Mouse (Mus musculus): ENCODE measurements around the gene Masp1. TPM values are rescaled to one million over a fixed set of nuclear protein-coding genes. Genes with fewer than 3 reads are reported as not detected.

Masp1 gene
- polyA plus RNA-seq, 1 experiment from 2014 or later: 1.4 TPM

DNA sequence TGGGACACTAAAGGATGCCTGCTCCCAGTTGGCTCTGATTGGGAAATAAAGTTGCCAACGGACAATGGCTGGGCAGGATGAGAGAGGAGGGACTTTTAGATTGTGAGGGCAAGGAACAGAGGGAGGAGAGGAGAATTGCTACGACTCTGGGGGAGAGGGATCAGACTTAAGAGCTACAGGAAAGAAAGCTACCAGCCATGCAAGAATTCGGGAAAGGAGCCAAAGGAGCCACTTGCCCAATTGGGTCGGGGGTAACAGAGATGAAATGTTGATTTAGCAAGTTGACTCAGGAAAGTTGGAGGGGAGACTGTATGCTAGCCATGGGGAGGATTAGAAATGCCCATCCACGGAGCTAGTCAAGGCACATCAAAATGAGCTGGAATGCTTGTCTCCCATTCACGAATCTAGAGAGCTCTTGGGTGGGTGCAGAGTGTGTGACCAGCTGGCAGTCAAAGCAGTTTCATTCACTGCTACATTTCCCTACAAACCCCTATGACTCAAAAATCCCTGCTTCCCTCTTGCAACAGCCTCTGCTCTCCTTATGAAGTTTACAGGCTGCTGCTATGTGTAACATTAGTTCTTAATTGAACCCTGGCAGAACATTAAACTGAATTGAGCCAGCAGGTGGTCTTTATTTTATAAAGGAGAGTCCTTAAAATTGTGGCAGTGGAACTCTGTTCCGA is 61.6 kb downstream of the Masp1 start:
- H3K36me3 ChIP-seq (ENCODE audit: control insufficient read depth, insufficient read depth): no peaks in the 10 kb centered on the region
- H3K27me3 ChIP-seq (replicated peaks; ENCODE audit: control insufficient read depth, insufficient read depth, low read length): no peaks in the 10 kb centered on the region
- 56% methylated on average over 7 of the region's 7 CpGs for whole genome bisulfite sequencing
- no peak overlapping the region for H3K9ac ChIP-seq (ENCODE audit: low read depth, low read length)
- H3K4me1 ChIP-seq (replicated peaks; ENCODE audit: control insufficient read depth, insufficient read depth, low read length): no peaks in the 10 kb centered on the region
- H3K4me2 ChIP-seq (replicated peaks; ENCODE audit: low read depth): no peak overlapping the region
- ATAC-seq: no peak
- H3K27ac ChIP-seq (ENCODE audit: low read depth, low read length): no peak overlapping the region
- no peak overlapping the region for H3K4me3 ChIP-seq (ENCODE audit: low read depth, low read length)
- TF ChIP-seq CTCF (IDR thresholded peaks at IDR 0.05; ENCODE audit: low read depth): no peak
- H3K9me3 ChIP-seq (ENCODE audit: control insufficient read depth): no peaks in the 10 kb centered on the region

DNA sequence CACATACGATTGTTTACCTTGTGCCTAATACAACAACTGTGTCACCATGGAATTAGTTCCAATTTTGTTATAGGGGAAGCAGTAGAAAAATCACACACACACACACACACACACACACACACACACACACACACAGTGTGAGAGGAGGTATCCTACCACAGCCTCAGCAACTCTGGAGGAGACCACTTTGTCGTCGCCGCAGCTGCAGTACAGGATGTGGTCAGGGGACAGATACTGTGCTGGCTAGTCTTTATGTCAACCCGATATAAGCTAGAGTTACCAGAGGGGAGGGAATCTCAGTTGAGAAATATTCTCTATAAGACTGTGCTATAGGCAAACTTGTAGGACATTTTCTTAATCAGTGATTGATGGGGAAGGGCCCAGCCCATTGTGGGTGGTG is 63.3 kb downstream of the Masp1 start:
- WGBS: 87% methylated on average over 5 of the region's 5 CpGs
- Histone ChIP-seq H3K9ac (ENCODE audit: low read depth, low read length) (no peak overlapping the region), H3K4me1 (replicated peaks; ENCODE audit: control insufficient read depth, insufficient read depth, low read length) (no peaks in the 10 kb centered on the region), H3K36me3 (ENCODE audit: control insufficient read depth, insufficient read depth) (no peaks in the 10 kb centered on the region), H3K27me3 (replicated peaks; ENCODE audit: control insufficient read depth, insufficient read depth, low read length) (no peaks in the 10 kb centered on the region), H3K9me3 (ENCODE audit: control insufficient read depth) (no peaks in the 10 kb centered on the region), H3K4me3 (ENCODE audit: low read depth, low read length) (no peak overlapping the region), H3K27ac (ENCODE audit: low read depth, low read length) (no peak overlapping the region), H3K4me2 (replicated peaks; ENCODE audit: low read depth) (no peak overlapping the region)
- TF ChIP-seq CTCF (IDR thresholded peaks at IDR 0.05; ENCODE audit: low read depth): no peak
- ATAC-seq: no peak

DNA sequence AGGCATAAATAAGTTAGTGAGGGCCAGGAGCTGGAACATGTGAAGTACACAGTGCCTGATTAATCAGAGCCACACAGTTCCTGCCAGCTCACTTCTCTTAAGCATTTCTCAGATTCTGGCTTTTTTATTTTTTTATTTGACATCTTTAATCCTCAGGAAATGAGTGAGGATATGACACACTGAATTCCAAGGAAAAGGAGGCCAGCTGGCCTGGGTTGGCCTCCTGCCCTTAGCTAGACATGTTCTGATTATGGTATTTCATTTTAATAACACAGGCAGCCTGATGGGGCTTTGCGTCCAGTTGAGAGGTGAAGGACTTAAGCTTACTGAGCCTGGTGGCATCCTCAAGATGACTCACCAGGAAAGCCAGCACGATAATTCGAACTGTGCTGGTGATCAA is 64.1 kb downstream of the Masp1 start:
- Histone ChIP-seq H3K4me1 (replicated peaks; ENCODE audit: control insufficient read depth, insufficient read depth, low read length) (no peaks in the 10 kb centered on the region), H3K4me2 (replicated peaks; ENCODE audit: low read depth) (no peak overlapping the region), H3K4me3 (ENCODE audit: low read depth, low read length) (no peak overlapping the region), H3K9me3 (ENCODE audit: control insufficient read depth) (no peaks in the 10 kb centered on the region), H3K27me3 (replicated peaks; ENCODE audit: control insufficient read depth, insufficient read depth, low read length) (no peaks in the 10 kb centered on the region), H3K36me3 (ENCODE audit: control insufficient read depth, insufficient read depth) (no peaks in the 10 kb centered on the region), H3K9ac (ENCODE audit: low read depth, low read length) (no peak overlapping the region), H3K27ac (ENCODE audit: low read depth, low read length) (no peak overlapping the region)
- 61% methylated on average over 3 of the region's 3 CpGs for WGBS
- ATAC-seq: no peak
- no peak for TF ChIP-seq CTCF (IDR thresholded peaks at IDR 0.05; ENCODE audit: low read depth)

DNA sequence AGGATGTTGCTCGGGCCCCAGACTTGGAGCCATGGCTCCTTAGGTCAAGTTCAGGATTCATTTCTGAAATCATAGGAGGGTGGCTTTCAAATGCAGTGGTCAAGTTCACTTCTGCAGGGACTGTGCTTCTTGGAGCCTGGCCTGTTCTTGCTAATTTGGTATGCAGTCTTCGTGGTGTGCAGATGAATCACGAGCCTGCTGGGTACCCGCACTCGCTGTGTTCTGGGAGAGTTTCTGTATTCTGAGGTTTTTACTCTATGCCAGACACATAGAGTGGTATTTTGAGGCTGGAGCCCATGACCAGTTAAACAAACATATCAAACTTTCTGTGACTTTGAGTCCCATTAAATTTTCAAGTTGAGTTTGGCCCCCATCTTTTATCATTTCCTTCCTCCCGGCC is 66.2 kb downstream of the Masp1 start:
- Histone ChIP-seq H3K9me3 (ENCODE audit: control insufficient read depth) (no peaks in the 10 kb centered on the region), H3K27ac (ENCODE audit: low read depth, low read length) (no peak overlapping the region), H3K4me2 (replicated peaks; ENCODE audit: low read depth) (no peak overlapping the region), H3K27me3 (replicated peaks; ENCODE audit: control insufficient read depth, insufficient read depth, low read length) (no peaks in the 10 kb centered on the region), H3K36me3 (ENCODE audit: control insufficient read depth, insufficient read depth) (no peaks in the 10 kb centered on the region), H3K4me1 (replicated peaks; ENCODE audit: control insufficient read depth, insufficient read depth, low read length) (no peaks in the 10 kb centered on the region), H3K9ac (ENCODE audit: low read depth, low read length) (no peak overlapping the region), H3K4me3 (ENCODE audit: low read depth, low read length) (no peak overlapping the region)
- ATAC-seq: no peak
- no peak for TF ChIP-seq CTCF (IDR thresholded peaks at IDR 0.05; ENCODE audit: low read depth)
- 85% methylated on average over 6 of the region's 6 CpGs for WGBS

DNA sequence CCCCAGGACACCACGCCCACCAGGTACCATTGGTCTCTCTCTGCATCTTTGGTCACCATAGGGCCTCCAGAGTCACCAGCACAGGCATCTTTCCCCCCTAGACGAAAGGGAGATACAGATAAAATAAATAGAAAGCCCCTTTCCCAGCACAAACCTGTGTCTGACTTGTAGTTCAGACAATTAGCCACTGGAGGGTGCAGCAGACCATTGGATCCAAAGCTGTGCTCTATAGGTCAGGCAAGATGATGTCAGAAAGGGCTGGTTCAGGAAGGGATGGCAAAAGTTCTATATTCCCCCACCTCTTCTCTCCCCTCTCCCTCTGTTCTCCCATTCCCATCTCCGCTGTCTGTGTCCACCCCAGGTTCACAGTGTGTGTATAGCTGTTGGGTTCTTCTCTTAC is 68.1 kb downstream of the Masp1 start:
- no peak overlapping the region for H3K4me3 ChIP-seq (ENCODE audit: low read depth, low read length)
- H3K27ac ChIP-seq (ENCODE audit: low read depth, low read length): no peak overlapping the region
- TF ChIP-seq CTCF (IDR thresholded peaks at IDR 0.05; ENCODE audit: low read depth): peak; percentile 87
- no peaks in the 10 kb centered on the region for H3K9me3 ChIP-seq (ENCODE audit: control insufficient read depth)
- H3K4me1 ChIP-seq (replicated peaks; ENCODE audit: control insufficient read depth, insufficient read depth, low read length): no peaks in the 10 kb centered on the region
- H3K27me3 ChIP-seq (replicated peaks; ENCODE audit: control insufficient read depth, insufficient read depth, low read length): no peaks in the 10 kb centered on the region
- H3K4me2 ChIP-seq (replicated peaks; ENCODE audit: low read depth): no peak overlapping the region
- 31% methylated on average over 3 of the region's 3 CpGs for WGBS
- no peak overlapping the region for H3K9ac ChIP-seq (ENCODE audit: low read depth, low read length)
- no peak for ATAC-seq
- H3K36me3 ChIP-seq (ENCODE audit: control insufficient read depth, insufficient read depth): no peaks in the 10 kb centered on the region

DNA sequence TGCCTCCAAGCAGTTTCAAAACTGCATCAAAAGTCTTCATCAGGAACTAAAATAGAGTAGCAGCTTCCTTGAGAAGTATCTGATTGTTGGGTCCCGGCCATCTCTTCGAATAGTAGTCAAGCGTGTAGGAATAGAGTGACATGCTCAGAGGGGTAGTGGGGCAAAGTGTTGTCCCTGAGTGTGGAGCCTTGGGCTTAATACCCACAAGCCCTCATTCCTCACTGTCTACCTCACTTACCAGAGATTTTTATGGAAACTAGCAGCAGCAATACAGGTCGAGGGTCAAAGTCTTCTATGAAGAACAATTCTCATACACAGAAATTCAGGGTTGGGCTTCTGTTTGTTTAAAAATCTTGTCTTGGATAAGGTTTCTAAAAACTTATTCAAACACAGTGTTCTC is 69.8 kb downstream of the Masp1 start:
- no peak overlapping the region for H3K27ac ChIP-seq (ENCODE audit: low read depth, low read length)
- no peak overlapping the region for H3K4me3 ChIP-seq (ENCODE audit: low read depth, low read length)
- H3K4me2 ChIP-seq (replicated peaks; ENCODE audit: low read depth): no peak overlapping the region
- no peaks in the 10 kb centered on the region for H3K36me3 ChIP-seq (ENCODE audit: control insufficient read depth, insufficient read depth)
- H3K4me1 ChIP-seq (replicated peaks; ENCODE audit: control insufficient read depth, insufficient read depth, low read length): no peaks in the 10 kb centered on the region
- WGBS: 74% methylated on average over 4 of the region's 4 CpGs
- no peaks in the 10 kb centered on the region for H3K27me3 ChIP-seq (replicated peaks; ENCODE audit: control insufficient read depth, insufficient read depth, low read length)
- no peak for ATAC-seq
- no peak for TF ChIP-seq CTCF (IDR thresholded peaks at IDR 0.05; ENCODE audit: low read depth)
- no peak overlapping the region for H3K9ac ChIP-seq (ENCODE audit: low read depth, low read length)
- no peaks in the 10 kb centered on the region for H3K9me3 ChIP-seq (ENCODE audit: control insufficient read depth)

DNA sequence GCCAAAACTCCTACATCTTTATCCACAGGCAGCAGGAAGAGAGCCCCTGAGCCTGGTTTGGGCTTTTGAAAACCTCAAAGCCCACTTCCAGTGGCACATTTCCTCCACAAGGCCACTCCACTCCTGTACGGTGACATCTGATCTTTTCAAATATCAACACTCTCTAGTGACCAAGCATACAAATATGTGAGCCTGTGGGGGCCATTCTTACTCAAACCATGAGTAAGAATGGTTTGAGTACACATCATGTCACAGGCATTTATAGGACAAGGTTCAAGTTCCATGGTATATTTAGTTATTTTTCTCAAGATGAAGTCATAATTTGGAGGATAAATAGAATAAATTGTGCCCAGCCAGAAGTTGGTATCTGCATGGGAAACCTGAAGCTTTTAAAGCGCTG is 70.7 kb downstream of the Masp1 start:
- Histone ChIP-seq H3K9me3 (ENCODE audit: control insufficient read depth) (no peaks in the 10 kb centered on the region), H3K27ac (ENCODE audit: low read depth, low read length) (no peak overlapping the region), H3K4me3 (ENCODE audit: low read depth, low read length) (no peak overlapping the region), H3K36me3 (ENCODE audit: control insufficient read depth, insufficient read depth) (no peaks in the 10 kb centered on the region), H3K27me3 (replicated peaks; ENCODE audit: control insufficient read depth, insufficient read depth, low read length) (no peaks in the 10 kb centered on the region), H3K4me1 (replicated peaks; ENCODE audit: control insufficient read depth, insufficient read depth, low read length) (no peaks in the 10 kb centered on the region), H3K9ac (ENCODE audit: low read depth, low read length) (no peak overlapping the region), H3K4me2 (replicated peaks; ENCODE audit: low read depth) (no peak overlapping the region)
- TF ChIP-seq CTCF (IDR thresholded peaks at IDR 0.05; ENCODE audit: low read depth): no peak
- WGBS: 81% methylated on average over 2 of the region's 2 CpGs
- no peak for ATAC-seq
